In genomic region chr1:118567659-118568058, GRCm38 (mm10) we compare ENCODE assay signal across 25 mouse cellular contexts.
DNase-seq lines count a peak whose midpoint lies in the region; ATAC-seq and TF ChIP-seq lines count a peak whose summit lies in the region.
"Had no signal": no experiment of that assay in that cellular context is flagged by ENCODE, and none has a peak within 500 bp of the region (broad histone marks: within the 10 kb centered on the region; RNA-seq: fewer than 3 reads in every experiment).

No protein-coding gene starts in this region.

- peak; percentile 84 for ATAC-seq in granulocyte monocyte progenitor cell, adult 5-6 weeks (replicated peaks; ENCODE audit: poor library complexity, severe bottlenecking)
- ATAC-seq in megakaryocyte progenitor cell, adult 5-6 weeks (replicated peaks; ENCODE audit: poor library complexity), result peak; percentile 61
- no peak for ATAC-seq in hindbrain, embryonic 11.5 days (ENCODE audit: low FRiP score)
- ATAC-seq: activated CD4-positive, CD25-positive, alpha-beta regulatory T cell, adult 4 months; CD4-positive, CD25-positive, alpha-beta regulatory T cell, adult 4 months; forebrain, embryonic 14.5 days; forebrain, postnatal 0 days; hindbrain, embryonic 16.5 days; intestine, embryonic 15.5 days had no signal

- H3K4me3 ChIP-seq in gastrocnemius, adult 2 months, result no peak overlapping the region
- no peak overlapping the region for H3K4me3 ChIP-seq in hindbrain, embryonic 11.5 days (ENCODE audit: low read depth, low read length)
- H3K4me3 ChIP-seq: embryonic facial prominence, embryonic 12.5 days; embryonic facial prominence, embryonic 15.5 days; hindbrain, embryonic 13.5 days; intestine, embryonic 15.5 days had no signal

- intact Hi-C loops in gastrocnemius, adult 2 months (cut with DNase I), result no loop called here

- WGBS in hindbrain, embryonic 11.5 days, result 97% methylated on average over 3 of the region's 3 CpGs

- H3K9me3 ChIP-seq in hindbrain, embryonic 11.5 days (ENCODE audit: control insufficient read depth, low read length), result no peaks in the 10 kb centered on the region
- H3K9me3 ChIP-seq: embryonic facial prominence, embryonic 12.5 days; embryonic facial prominence, embryonic 15.5 days; hindbrain, embryonic 13.5 days; intestine, embryonic 15.5 days had no signal

- H3K27me3 ChIP-seq in hindbrain, embryonic 11.5 days (ENCODE audit: control insufficient read depth, insufficient read depth, low read length), result no peaks in the 10 kb centered on the region
- H3K27me3 ChIP-seq: embryonic facial prominence, embryonic 12.5 days; embryonic facial prominence, embryonic 15.5 days; hindbrain, embryonic 13.5 days; intestine, embryonic 15.5 days had no signal

- H3K36me3 ChIP-seq in hindbrain, embryonic 11.5 days (ENCODE audit: control insufficient read depth, insufficient read depth, low read length), result peaks cover 25% of the 10 kb centered on the region

- no peaks in the 10 kb centered on the region for H3K4me1 ChIP-seq in hindbrain, embryonic 11.5 days (replicated peaks; ENCODE audit: control insufficient read depth, insufficient read depth, low read length)
- H3K4me1 ChIP-seq: embryonic facial prominence, embryonic 12.5 days; embryonic facial prominence, embryonic 15.5 days; hindbrain, embryonic 13.5 days; intestine, embryonic 15.5 days had no signal

- H3K9ac ChIP-seq in hindbrain, embryonic 11.5 days (ENCODE audit: low read depth, low read length), result no peak overlapping the region
- H3K9ac ChIP-seq: embryonic facial prominence, embryonic 12.5 days; embryonic facial prominence, embryonic 15.5 days; forebrain, postnatal 0 days; hindbrain, embryonic 13.5 days; intestine, embryonic 15.5 days had no signal

- DNase-seq in gastrocnemius, adult 2 months, result no peak
- no peak for DNase-seq in gastrocnemius, postnatal 25 days
- DNase-seq in NIH3T3 (ENCODE audit: low read depth), result peak; percentile 28
- DNase-seq in hindbrain, embryonic 11.5 days (ENCODE audit: low spot score), result no peak
- no peak for DNase-seq in kidney, adult 9 months
- DNase-seq in frontal cortex, postnatal 25 days (ENCODE audit: low spot score in 2 of 2), result no peak
- DNase-seq: adrenal gland, adult 8-10 months; adrenal gland, postnatal 25 days; B cell, adult 2 months; cerebellum, adult 18-20 months; cerebellum, adult 9-10 months; cerebellum, postnatal 14 days; forebrain, postnatal 0 days; gastrocnemius, postnatal 14 days had no signal

- H3K4me2 ChIP-seq in hindbrain, embryonic 11.5 days (replicated peaks; ENCODE audit: low read depth, low read length), result no peak overlapping the region
- H3K4me2 ChIP-seq: embryonic facial prominence, embryonic 12.5 days; embryonic facial prominence, embryonic 15.5 days; heart, embryonic 11.5 days; hindbrain, embryonic 13.5 days; intestine, embryonic 15.5 days had no signal

- H3K27ac ChIP-seq in gastrocnemius, adult 2 months, result peak overlapping the region; percentile 70; the same call in 1 of the 2 replicates
- no peak overlapping the region for H3K27ac ChIP-seq in hindbrain, embryonic 11.5 days (ENCODE audit: low read depth, low read length)
- H3K27ac ChIP-seq: embryonic facial prominence, embryonic 12.5 days; embryonic facial prominence, embryonic 15.5 days; hindbrain, embryonic 13.5 days; intestine, embryonic 15.5 days had no signal

- no peak for TF ChIP-seq CTCF in gastrocnemius, adult 2 months (IDR thresholded peaks at IDR 0.05)
